8 mouse cellular contexts compared by ENCODE assay signal in the genomic region with DNA sequence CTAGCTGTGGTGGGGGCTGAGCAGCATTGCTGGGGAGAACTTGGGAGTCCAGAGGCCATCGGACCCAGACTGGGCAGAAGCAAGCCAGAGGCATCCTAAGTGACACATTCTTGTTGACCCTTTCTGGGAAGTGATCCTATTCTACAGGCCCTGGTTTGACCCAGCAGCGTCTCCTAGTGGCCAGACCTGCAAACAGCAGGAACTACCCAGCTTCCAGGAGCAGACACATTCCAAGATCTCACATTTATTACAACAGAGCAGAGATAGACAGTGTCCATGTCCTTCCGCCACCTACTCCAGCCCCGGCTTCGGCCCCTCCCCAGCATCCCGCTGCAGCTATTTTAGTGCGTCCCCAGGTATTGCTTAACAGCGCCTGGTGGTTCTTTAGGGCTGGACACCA. TPM values are rescaled to one million over a fixed set of nuclear protein-coding genes. Genes with fewer than 3 reads are reported as not detected.
DNase-seq lines count a peak whose midpoint lies in the region; ATAC-seq and TF ChIP-seq lines count a peak whose summit lies in the region.

No protein-coding gene starts in this region.

- DNase-seq in heart, adult 2 months = peak; percentile 57 to 74
- peak; percentile 47 for DNase-seq in G1E (ENCODE audit: low spot score)
- DNase-seq in embryo, embryonic 10 days (ENCODE audit: low spot score) = peak; percentile 86
- peak; percentile 92 for DNase-seq in hindbrain, embryonic 11.5 days (ENCODE audit: low spot score)
- DNase-seq in left cerebral cortex, adult 8-10 months (ENCODE audit: low spot score in 2 of 2) = peak; percentile 51 to 69
- DNase-seq in stomach, postnatal 0 days (ENCODE audit: low spot score) = peak; percentile 86

- WGBS in heart, adult 2 months = 37% methylated on average over 8 of the region's 8 CpGs
- 26% methylated on average over 8 of the region's 8 CpGs for WGBS in heart, embryonic 12.5 days
- 28% methylated on average over 8 of the region's 8 CpGs for WGBS in hindbrain, embryonic 11.5 days
- 28% methylated on average over 8 of the region's 8 CpGs for WGBS in stomach, postnatal 0 days

- H3K4me1 ChIP-seq in heart, adult 2 months (ENCODE audit: control insufficient read depth, insufficient read depth, low read length) = peaks cover 2% of the 10 kb centered on the region; the same call in 1 of the 2 replicates
- peaks cover 26% of the 10 kb centered on the region for H3K4me1 ChIP-seq in heart, embryonic 12.5 days (replicated peaks)
- peaks cover 15% of the 10 kb centered on the region for H3K4me1 ChIP-seq in G1E (ENCODE audit: insufficient read depth, low read depth, low read length)
- H3K4me1 ChIP-seq in hindbrain, embryonic 11.5 days (replicated peaks; ENCODE audit: control insufficient read depth, insufficient read depth, low read length) = peaks cover 9% of the 10 kb centered on the region
- H3K4me1 ChIP-seq in stomach, postnatal 0 days (replicated peaks; ENCODE audit: control insufficient read depth, insufficient read depth) = peaks cover 5% of the 10 kb centered on the region

- no peaks in the 10 kb centered on the region for H3K27me3 ChIP-seq in heart, adult 2 months (ENCODE audit: control insufficient read depth, insufficient read depth, low read length)
- H3K27me3 ChIP-seq in heart, embryonic 12.5 days (replicated peaks) = 0 out of 2 replicates have a peak, but pooled peaks cover 4% of the 10 kb centered on the region
- H3K27me3 ChIP-seq in G1E (ENCODE audit: insufficient read depth, low read length) = peaks cover 84% of the 10 kb centered on the region
- H3K27me3 ChIP-seq in hindbrain, embryonic 11.5 days (ENCODE audit: control insufficient read depth, insufficient read depth, low read length) = no peaks in the 10 kb centered on the region
- no peaks in the 10 kb centered on the region for H3K27me3 ChIP-seq in stomach, postnatal 0 days (ENCODE audit: control insufficient read depth, insufficient read depth, low read length)

- TF ChIP-seq POLR2A in heart, adult 2 months (IDR thresholded peaks at IDR 0.05; ENCODE audit: insufficient read depth, low read depth, low read length) = no peak

- H3K27ac ChIP-seq in heart, adult 2 months = no peak overlapping the region
- no peak overlapping the region for H3K27ac ChIP-seq in heart, embryonic 12.5 days (ENCODE audit: poor library complexity, severe bottlenecking)
- no peak overlapping the region for H3K27ac ChIP-seq in hindbrain, embryonic 11.5 days (ENCODE audit: low read depth, low read length)
- H3K27ac ChIP-seq in stomach, postnatal 0 days (replicated peaks) = peak overlapping the region; percentile 40; the same call in 1 of the 2 replicates

- H3K4me3 ChIP-seq in heart, adult 2 months = no peak overlapping the region
- no peak overlapping the region for H3K4me3 ChIP-seq in heart, embryonic 12.5 days
- H3K4me3 ChIP-seq in G1E (ENCODE audit: low read depth, low read length) = no peak overlapping the region
- no peak overlapping the region for H3K4me3 ChIP-seq in hindbrain, embryonic 11.5 days (ENCODE audit: low read depth, low read length)
- H3K4me3 ChIP-seq in stomach, postnatal 0 days (ENCODE audit: low read depth, low read length) = no peak overlapping the region

- intact Hi-C loops in heart, adult 2 months (cut with DNase I) = loop anchor here (2.0 kb wide), 1 partner anchor 23 kb away; no protein-coding TSS in a partner anchor

- no peak overlapping the region for H3K4me2 ChIP-seq in heart, embryonic 12.5 days
- H3K4me2 ChIP-seq in hindbrain, embryonic 11.5 days (replicated peaks; ENCODE audit: low read depth, low read length) = no peak overlapping the region
- H3K4me2 ChIP-seq in stomach, postnatal 0 days (replicated peaks; ENCODE audit: low read depth) = no peak overlapping the region

- no peaks in the 10 kb centered on the region for H3K36me3 ChIP-seq in heart, adult 2 months (ENCODE audit: control insufficient read depth, insufficient read depth, low read length)
- H3K36me3 ChIP-seq in heart, embryonic 12.5 days = peaks cover 29% of the 10 kb centered on the region
- H3K36me3 ChIP-seq in G1E (replicated peaks) = no peaks in the 10 kb centered on the region
- no peaks in the 10 kb centered on the region for H3K36me3 ChIP-seq in hindbrain, embryonic 11.5 days (ENCODE audit: control insufficient read depth, insufficient read depth, low read length)
- H3K36me3 ChIP-seq in stomach, postnatal 0 days (ENCODE audit: control insufficient read depth, insufficient read depth, low read length) = peaks cover 7% of the 10 kb centered on the region; the same call in 1 of the 2 replicates

- H3K9me3 ChIP-seq in heart, embryonic 12.5 days (replicated peaks) = no peaks in the 10 kb centered on the region
- no peaks in the 10 kb centered on the region for H3K9me3 ChIP-seq in G1E (replicated peaks)
- no peaks in the 10 kb centered on the region for H3K9me3 ChIP-seq in hindbrain, embryonic 11.5 days (ENCODE audit: control insufficient read depth, low read length)
- H3K9me3 ChIP-seq in stomach, postnatal 0 days (ENCODE audit: control insufficient read depth, low read length) = no peaks in the 10 kb centered on the region

- no peak for ATAC-seq in heart, embryonic 12.5 days (ENCODE audit: insufficient number of reproducible peaks, low FRiP score)
- ATAC-seq in G1E (ENCODE audit: extremely low read depth, insufficient number of reproducible peaks, low FRiP score, poor library complexity, severe bottlenecking) = no peak
- ATAC-seq in hindbrain, embryonic 11.5 days (ENCODE audit: low FRiP score) = peak; percentile 6; the same call in 1 of the 2 replicates
- ATAC-seq in megakaryocyte-erythroid progenitor cell, adult 5-6 weeks (replicated peaks; ENCODE audit: low FRiP score, low TSS enrichment, poor library complexity, severe bottlenecking) = 0 out of 2 replicates have a peak, but pooled peaks have one; percentile 24
- ATAC-seq in stomach, postnatal 0 days (ENCODE audit: low FRiP score, low TSS enrichment) = peak; percentile 33

- 0 out of 2 replicates have a peak, but pooled peaks have one; percentile 11 for TF ChIP-seq EP300 in heart, adult 2 months (IDR thresholded peaks at IDR 0.05; ENCODE audit: insufficient read depth, low read depth, low read length)
- TF ChIP-seq EP300 in stomach, postnatal 0 days (optimal IDR thresholded peaks at IDR 0.05) = no peak

- no peak overlapping the region for H3K9ac ChIP-seq in heart, adult 2 months (ENCODE audit: low read depth, low read length)
- H3K9ac ChIP-seq in heart, embryonic 12.5 days = no peak overlapping the region
- H3K9ac ChIP-seq in hindbrain, embryonic 11.5 days (ENCODE audit: low read depth, low read length) = no peak overlapping the region
- H3K9ac ChIP-seq in stomach, postnatal 0 days (ENCODE audit: low read length) = no peak overlapping the region

- TF ChIP-seq CTCF in heart, adult 2 months (IDR thresholded peaks at IDR 0.05) = peak; percentile 91
- TF ChIP-seq CTCF in G1E (IDR thresholded peaks at IDR 0.05; ENCODE audit: low read depth, low read length) = peak; percentile 95
- peak; percentile 96 for TF ChIP-seq CTCF in stomach, postnatal 0 days (IDR thresholded peaks at IDR 0.05; ENCODE audit: low read depth)

- H3K79me2 ChIP-seq in heart, adult 2 months (replicated peaks; ENCODE audit: control insufficient read depth, insufficient read depth, low read length) = no peaks in the 10 kb centered on the region

RNA-seq across cellular contexts. Expression of gene Efna4, which starts 1.6 kb away (rescaled TPM):
- under 1 TPM; 0.21 to 0.36 TPM for total RNA-seq in heart, adult 2 months (2021)
- polyA plus RNA-seq in heart, adult 2 months (2012; rRNA removed) = 0.64 and 0.86 TPM in 2 replicates
- 8.7 and 10.6 TPM in 2 replicates for polyA plus RNA-seq in heart, embryonic 12.5 days (2016; fragmentation: Nextera tagmentation; extraction: Ambion mirVana)
- total RNA-seq in G1E (2014; fragmentation: Nextera tagmentation) (not detected in 2 replicates), G1E (2017) (0.12 TPM in 1 of 2 replicates, not detected in the other)
- not detected in 2 replicates for polyA plus RNA-seq in G1E (2012)
- 18.9 and 20.6 TPM in 2 replicates for polyA plus RNA-seq in hindbrain, embryonic 11.5 days (2014; fragmentation: Nextera tagmentation; extraction: Ambion mirVana)
- under 1 TPM in 3 of 4 experiments, not detected in 1; 0.22 to 0.46 (median 0.30) TPM for total RNA-seq in left cerebral cortex, adult 8-10 months (2022)
- total RNA-seq in megakaryocyte-erythroid progenitor cell, adult 5-6 weeks (2014; fragmentation: Nextera tagmentation) = 0.30 TPM in 1 of 2 replicates, not detected in the other
- total RNA-seq in megakaryocyte-erythroid progenitor cell, adult 5-6 weeks (2017) = 0.30 TPM in 1 of 2 replicates, not detected in the other
- polyA plus RNA-seq in stomach, postnatal 0 days (2015; fragmentation: Nextera tagmentation; extraction: Ambion mirVana) = 8.9 and 11.7 TPM in 2 replicates

RNA-seq across cellular contexts. Expression of gene Adam15, which starts 10.4 kb away (rescaled TPM):
- total RNA-seq in heart, adult 2 months (2021) = 10 to 100 TPM; 56.8 to 59.2 TPM
- 95.6 and 95.7 TPM in 2 replicates for polyA plus RNA-seq in heart, adult 2 months (2012; rRNA removed)
- polyA plus RNA-seq in heart, embryonic 12.5 days (2016; fragmentation: Nextera tagmentation; extraction: Ambion mirVana) = 47.2 and 55.5 TPM in 2 replicates
- total RNA-seq in G1E (2014; fragmentation: Nextera tagmentation) (not detected in 2 replicates), G1E (2017) (0.17 and 1.4 TPM in 2 replicates)
- 0.05 and 0.10 TPM in 2 replicates for polyA plus RNA-seq in G1E (2012)
- polyA plus RNA-seq in hindbrain, embryonic 11.5 days (2014; fragmentation: Nextera tagmentation; extraction: Ambion mirVana) = 17.8 TPM in 2 replicates
- 100 to 1,000 TPM; 104 to 122 (median 108) TPM for total RNA-seq in left cerebral cortex, adult 8-10 months (2022)
- total RNA-seq in megakaryocyte-erythroid progenitor cell, adult 5-6 weeks (2014; fragmentation: Nextera tagmentation) = 7.4 and 11.4 TPM in 2 replicates
- 2.3 and 6.4 TPM in 2 replicates for total RNA-seq in megakaryocyte-erythroid progenitor cell, adult 5-6 weeks (2017)
- polyA plus RNA-seq in stomach, postnatal 0 days (2015; fragmentation: Nextera tagmentation; extraction: Ambion mirVana) = 43.0 and 44.8 TPM in 2 replicates

RNA-seq across cellular contexts. Expression of gene Efna3, which starts 16.7 kb away (rescaled TPM):
- total RNA-seq in heart, adult 2 months (2021) = not detected
- 0.09 TPM in 1 of 2 replicates, not detected in the other for polyA plus RNA-seq in heart, adult 2 months (2012; rRNA removed)
- 1.3 TPM in 2 replicates for polyA plus RNA-seq in heart, embryonic 12.5 days (2016; fragmentation: Nextera tagmentation; extraction: Ambion mirVana)
- total RNA-seq in G1E (2014; fragmentation: Nextera tagmentation) (not detected in 2 replicates), G1E (2017) (0.06 TPM in 1 of 2 replicates, not detected in the other)
- polyA plus RNA-seq in G1E (2012) = not detected in 2 replicates
- polyA plus RNA-seq in hindbrain, embryonic 11.5 days (2014; fragmentation: Nextera tagmentation; extraction: Ambion mirVana) = 13.8 TPM in 2 replicates
- 10 to 100 TPM; 50.1 to 61.2 (median 55.3) TPM for total RNA-seq in left cerebral cortex, adult 8-10 months (2022)
- not detected in 2 replicates for total RNA-seq in megakaryocyte-erythroid progenitor cell, adult 5-6 weeks (2014; fragmentation: Nextera tagmentation)
- total RNA-seq in megakaryocyte-erythroid progenitor cell, adult 5-6 weeks (2017) = not detected in 2 replicates
- 25.8 and 29.2 TPM in 2 replicates for polyA plus RNA-seq in stomach, postnatal 0 days (2015; fragmentation: Nextera tagmentation; extraction: Ambion mirVana)

RNA-seq across cellular contexts. Expression of gene Dcst2, which starts 22.4 kb away (rescaled TPM):
- total RNA-seq in heart, adult 2 months (2021) = not detected
- polyA plus RNA-seq in heart, adult 2 months (2012; rRNA removed) = 0.09 and 0.35 TPM in 2 replicates
- polyA plus RNA-seq in heart, embryonic 12.5 days (2016; fragmentation: Nextera tagmentation; extraction: Ambion mirVana) = not detected in 2 replicates
- not detected in 2 replicates for total RNA-seq in G1E (2014; fragmentation: Nextera tagmentation)
- total RNA-seq in G1E (2017) = not detected in 2 replicates
- polyA plus RNA-seq in G1E (2012) = not detected in 2 replicates
- 0.14 and 0.27 TPM in 2 replicates for polyA plus RNA-seq in hindbrain, embryonic 11.5 days (2014; fragmentation: Nextera tagmentation; extraction: Ambion mirVana)
- under 1 TPM; 0.32 to 0.77 (median 0.42) TPM for total RNA-seq in left cerebral cortex, adult 8-10 months (2022)
- total RNA-seq in megakaryocyte-erythroid progenitor cell, adult 5-6 weeks (2014; fragmentation: Nextera tagmentation) = not detected in 2 replicates
- total RNA-seq in megakaryocyte-erythroid progenitor cell, adult 5-6 weeks (2017) = not detected in 2 replicates
- 0.33 and 0.41 TPM in 2 replicates for polyA plus RNA-seq in stomach, postnatal 0 days (2015; fragmentation: Nextera tagmentation; extraction: Ambion mirVana)

RNA-seq across cellular contexts. Expression of gene Dcst1, which starts 25.6 kb away (rescaled TPM):
- not detected for total RNA-seq in heart, adult 2 months (2021)
- 0.18 and 0.23 TPM in 2 replicates for polyA plus RNA-seq in heart, adult 2 months (2012; rRNA removed)
- 0.09 TPM in 1 of 2 replicates, not detected in the other for polyA plus RNA-seq in heart, embryonic 12.5 days (2016; fragmentation: Nextera tagmentation; extraction: Ambion mirVana)
- not detected in 2 replicates for total RNA-seq in G1E (2014; fragmentation: Nextera tagmentation)
- 0.06 and 0.22 TPM in 2 replicates for total RNA-seq in G1E (2017)
- not detected in 2 replicates for polyA plus RNA-seq in G1E (2012)
- 0.28 and 0.63 TPM in 2 replicates for polyA plus RNA-seq in hindbrain, embryonic 11.5 days (2014; fragmentation: Nextera tagmentation; extraction: Ambion mirVana)
- under 1 TPM in 1 of 4 experiments, not detected in 3; 0.61 TPM for total RNA-seq in left cerebral cortex, adult 8-10 months (2022)
- not detected in 2 replicates for total RNA-seq in megakaryocyte-erythroid progenitor cell, adult 5-6 weeks (2014; fragmentation: Nextera tagmentation)
- not detected in 2 replicates for total RNA-seq in megakaryocyte-erythroid progenitor cell, adult 5-6 weeks (2017)
- polyA plus RNA-seq in stomach, postnatal 0 days (2015; fragmentation: Nextera tagmentation; extraction: Ambion mirVana) = 0.29 and 0.36 TPM in 2 replicates

Comparison
In these comparisons a context has a peak if more than half of its experiments do, and no peak if none do; other contexts are left out.
1. ATAC-seq: peak in hindbrain, embryonic 11.5 days (single experiment), megakaryocyte-erythroid progenitor cell, adult 5-6 weeks (single experiment) and stomach, postnatal 0 days (single experiment); none in heart, embryonic 12.5 days (single experiment) and G1E (single experiment).
2. RNA of gene Adam15, which starts 10.4 kb away (polyA plus RNA-seq): 95.6 to 95.7 TPM in heart, adult 2 months, 47.2 to 55.5 TPM in heart, embryonic 12.5 days, 43.0 to 44.8 TPM in stomach, postnatal 0 days and 17.8 TPM in hindbrain, embryonic 11.5 days; 0.05 to 0.10 TPM in G1E; every median in the first group is over 10 times any median in the second.
3. Peak in every context shown above with its lines, with median percentiles within 50 percentile points of each other: DNase-seq and CTCF ChIP-seq.